Mouse (Mus musculus): Measurements from ENCODE around the gene Ifitm3.
"Not testable (repeated sequence)": the region's sequence is repeated elsewhere in the genome, so short reads cannot be mapped to it uniquely, and the experiment has no call there.

Gene Ifitm3

GRCm38 (mm10) chr7:141000881-141001708 lies 9.5 kb downstream of the Ifitm3 start:
- no peak for DNase-seq (ENCODE audit: low spot score)

GRCm38 (mm10) chr7:140998853-140999700 lies 11.5 kb downstream of the Ifitm3 start:
- no peak for DNase-seq (ENCODE audit: low spot score)

GRCm38 (mm10) chr7:140997817-140998216 lies 12.8 kb downstream of the Ifitm3 start:
- no peak for DNase-seq (ENCODE audit: low spot score)

GRCm38 (mm10) chr7:140991117-140991689 lies 19.4 kb downstream of the Ifitm3 start:
- no peak for DNase-seq (ENCODE audit: low spot score)

GRCm38 (mm10) chr7:140990622-140991021 lies 19.9 kb downstream of the Ifitm3 start:
- no peak for DNase-seq (ENCODE audit: low spot score)

- DNase-seq (ENCODE audit: low spot score) = no peak
Measured at GRCm38 (mm10) chr7:140990185-140990584, 20.4 kb downstream of the Ifitm3 start.

- DNase-seq (ENCODE audit: low spot score) = no peak
Measured at GRCm38 (mm10) chr7:140989022-140989421, 21.5 kb downstream of the Ifitm3 start.

GRCm38 (mm10) chr7:140987182-140988138 lies 23.1 kb downstream of the Ifitm3 start:
- no peak for DNase-seq (ENCODE audit: low spot score)

GRCm38 (mm10) chr7:140982971-140983370 lies 27.6 kb downstream of the Ifitm3 start:
- DNase-seq (ENCODE audit: low spot score) = no peak

- no peak for DNase-seq (ENCODE audit: low spot score)
Measured at GRCm38 (mm10) chr7:140981704-140982103, 28.9 kb downstream of the Ifitm3 start.

GRCm38 (mm10) chr7:140976720-140977119 lies 33.9 kb downstream of the Ifitm3 start:
- DNase-seq (ENCODE audit: low spot score) = not testable (repeated sequence)

- no peak for DNase-seq (ENCODE audit: low spot score)
Measured at GRCm38 (mm10) chr7:140975465-140975864, 35.1 kb downstream of the Ifitm3 start.

- DNase-seq (ENCODE audit: low spot score) = no peak
Measured at GRCm38 (mm10) chr7:140974940-140975339, 35.6 kb downstream of the Ifitm3 start.

- DNase-seq (ENCODE audit: low spot score) = no peak
Measured at GRCm38 (mm10) chr7:140973396-140974165, 37.0 kb downstream of the Ifitm3 start.

GRCm38 (mm10) chr7:140971479-140972171 lies 38.9 kb downstream of the Ifitm3 start:
- no peak for DNase-seq (ENCODE audit: low spot score)

- DNase-seq (ENCODE audit: low spot score) = no peak
Measured at GRCm38 (mm10) chr7:140970931-140971330, 39.6 kb downstream of the Ifitm3 start.

- DNase-seq (ENCODE audit: low spot score) = not testable (repeated sequence)
Measured at GRCm38 (mm10) chr7:140968710-140969109, 41.9 kb downstream of the Ifitm3 start.

- no peak for DNase-seq (ENCODE audit: low spot score)
Measured at GRCm38 (mm10) chr7:140967862-140968591, 42.5 kb downstream of the Ifitm3 start.

GRCm38 (mm10) chr7:140966921-140967320 lies 43.6 kb downstream of the Ifitm3 start, which contains the start of gene Ifitm1:
TSS of gene Ifitm1 (plus strand) at chr7:140967221.
- DNase-seq (ENCODE audit: low spot score) = no peak
